In the genomic region with DNA sequence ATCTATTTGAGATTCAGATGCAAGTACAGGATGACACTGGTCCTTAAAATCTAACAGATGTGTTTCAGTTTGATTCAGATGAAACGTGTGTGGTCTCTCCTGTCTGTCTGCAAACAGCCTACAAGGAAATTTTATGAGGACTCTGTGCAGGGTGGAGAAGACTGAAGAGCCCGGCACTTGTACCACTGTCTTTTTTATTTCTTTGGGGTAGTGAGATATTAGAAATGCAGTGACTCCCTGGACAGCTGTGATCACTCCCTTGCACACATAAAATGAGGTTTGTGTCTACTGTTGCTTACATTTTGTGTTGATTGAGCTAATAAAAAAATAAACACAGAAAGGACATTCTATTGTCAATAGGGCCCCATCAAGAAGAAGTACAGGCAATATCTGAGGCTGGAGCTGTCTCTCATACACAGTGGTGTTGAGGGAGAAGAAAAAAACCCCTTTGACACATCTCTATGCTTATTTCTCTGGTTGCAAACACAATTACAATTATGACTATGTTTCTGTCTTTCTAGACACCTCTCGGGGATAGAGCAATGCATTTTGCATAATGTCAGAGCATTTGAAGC, we compare ENCODE assay signal across 19 mouse cellular contexts. TPM values are rescaled to one million over a fixed set of nuclear protein-coding genes. Genes with fewer than 3 reads are reported as not detected.
"Had no signal": no experiment of that assay in that cellular context is flagged by ENCODE, and none has a peak within 500 bp of the region (broad histone marks: within the 10 kb centered on the region; RNA-seq: fewer than 3 reads in every experiment).

No protein-coding gene starts in this region.

- H3K9ac ChIP-seq: liver, embryonic 13.5 days; liver, embryonic 15.5 days; liver, postnatal 0 days; midbrain, embryonic 13.5 days; midbrain, embryonic 15.5 days; neural tube, embryonic 13.5 days; stomach, embryonic 15.5 days had no signal

- H3K4me1 ChIP-seq: liver, embryonic 13.5 days; liver, embryonic 15.5 days; megakaryocyte, embryonic 14.5 days; midbrain, embryonic 13.5 days; midbrain, embryonic 15.5 days; neural tube, embryonic 13.5 days; stomach, embryonic 15.5 days had no signal

- H3K27me3 ChIP-seq: liver, embryonic 13.5 days; liver, embryonic 15.5 days; megakaryocyte, embryonic 14.5 days; midbrain, embryonic 13.5 days; midbrain, embryonic 15.5 days; neural tube, embryonic 13.5 days; stomach, embryonic 15.5 days had no signal

- DNase-seq: liver, embryonic 13.5 days; liver, postnatal 0 days; lung, adult 2 months; lung, postnatal 10 days; lung, postnatal 36 days; right cerebral cortex, postnatal 14 days; thymus, adult 2 months; thymus, postnatal 25 days; thymus, postnatal 4 days had no signal

- H3K4me3 ChIP-seq: liver, embryonic 13.5 days; liver, embryonic 15.5 days; megakaryocyte, embryonic 14.5 days; midbrain, embryonic 13.5 days; midbrain, embryonic 15.5 days; neural tube, embryonic 13.5 days; stomach, embryonic 15.5 days had no signal

- H3K36me3 ChIP-seq: liver, embryonic 13.5 days; liver, embryonic 15.5 days; midbrain, embryonic 13.5 days; midbrain, embryonic 15.5 days; neural tube, embryonic 13.5 days; stomach, embryonic 15.5 days had no signal

- H3K27ac ChIP-seq: liver, embryonic 13.5 days; liver, embryonic 15.5 days; macrophage; midbrain, embryonic 13.5 days; midbrain, embryonic 15.5 days; neural tube, embryonic 13.5 days; stomach, embryonic 15.5 days; stomach, postnatal 0 days had no signal

- H3K4me2 ChIP-seq: liver, embryonic 11.5 days; liver, embryonic 13.5 days; liver, embryonic 15.5 days; midbrain, embryonic 11.5 days; midbrain, embryonic 13.5 days; midbrain, embryonic 15.5 days; neural tube, embryonic 13.5 days; stomach, embryonic 15.5 days had no signal

- ATAC-seq: liver, postnatal 0 days; midbrain, embryonic 13.5 days; midbrain, embryonic 15.5 days had no signal

- H3K9me3 ChIP-seq: liver, embryonic 13.5 days; liver, embryonic 15.5 days; megakaryocyte, embryonic 14.5 days; midbrain, embryonic 13.5 days; midbrain, embryonic 15.5 days; neural tube, embryonic 13.5 days; stomach, embryonic 15.5 days had no signal

RNA-seq across cellular contexts. Expression of gene Pcsk5, which starts 29.0 kb away (rescaled TPM):
- polyA plus RNA-seq: macrophage had no signal
